Mouse (Mus musculus) layer of hippocampus, postnatal 25 days (tissue): ENCODE measurements around the gene Dnajc22. TPM values are rescaled to one million over a fixed set of nuclear protein-coding genes. Genes with fewer than 3 reads are reported as not detected.

Experiments
- microRNA-seq, 2 experiments: library from miRNA; unstranded; fragments of <30 nt; microRNA quantifications; one replicate each; pipeline ENCODE4 v1.2.0; 2021
- total RNA-seq, 2 experiments: library from RNA; stranded (reverse); gene quantifications; 2 replicates each; pipeline ENCODE4 v1.2.3; 2021

Gene Dnajc22
- total RNA-seq, 2 experiments from 2014 or later: 0.17 to 0.47 TPM

Small RNAs within 50 kb of the gene (microRNA-seq; reads per million reads assigned to microRNA genes)
- 0 reads per million in 2 experiments for gene Mir6960

Other genes with a start within 250 kb of the Dnajc22 start
- gene Kmt2d, start 222.0 kb upstream of the Dnajc22 start, total RNA-seq: 100 to 1,000 TPM in 1 of 2 experiments, 10 to 100 TPM in 1; 65.4 to 102 TPM
- gene Rhebl1, start 198.6 kb upstream of the Dnajc22 start, total RNA-seq: 1 to 10 TPM; 4.7 to 7.7 TPM
- under 1 TPM; 0.17 to 0.19 TPM for gene Dhh, start 194.6 kb upstream of the Dnajc22 start, total RNA-seq
- gene Lmbr1l, start 174.9 kb upstream of the Dnajc22 start, total RNA-seq: 10 to 100 TPM; 11.5 to 17.9 TPM
- gene Tuba1b, start 158.6 kb upstream of the Dnajc22 start, total RNA-seq: 100 to 1,000 TPM; 478 to 525 TPM
- not detected for gene Gm49450, start 139.6 kb upstream of the Dnajc22 start, total RNA-seq
- 1,000 to 10,000 TPM; 1,021 to 1,172 TPM for gene Tuba1a, start 139.5 kb upstream of the Dnajc22 start, total RNA-seq
- 10 to 100 TPM; 62.5 to 77.9 TPM for gene Tuba1c, start 63.3 kb upstream of the Dnajc22 start, total RNA-seq
- 1 to 10 TPM; 1.2 to 1.4 TPM for gene Prph, start 38.0 kb upstream of the Dnajc22 start, total RNA-seq
- under 1 TPM; 0.63 to 0.69 TPM for gene Troap, start 18.6 kb upstream of the Dnajc22 start, total RNA-seq
- not detected for gene C1ql4, start 5.4 kb upstream of the Dnajc22 start, total RNA-seq
- gene Spats2, start 32.7 kb downstream of the Dnajc22 start, total RNA-seq: 10 to 100 TPM; 30.9 to 35.3 TPM
- gene Kcnh3, start 131.7 kb downstream of the Dnajc22 start, total RNA-seq: 10 to 100 TPM; 81.0 to 84.7 TPM
- 10 to 100 TPM; 68.5 to 71.8 TPM for gene Mcrs1, start 158.8 kb downstream of the Dnajc22 start, total RNA-seq
- gene Prpf40b, start 201.9 kb downstream of the Dnajc22 start, total RNA-seq: 100 to 1,000 TPM in 1 of 2 experiments, 10 to 100 TPM in 1; 81.5 to 116 TPM
- 1 to 10 TPM; 1.2 to 1.3 TPM for gene Fam186b, start 202.7 kb downstream of the Dnajc22 start, total RNA-seq